Mouse (Mus musculus) lung, postnatal 0 days (tissue): Measurements from ENCODE around the gene Dab2ip. TPM values are rescaled to one million over a fixed set of nuclear protein-coding genes. Genes with fewer than 3 reads are reported as not detected.

Experiments used
- ATAC-seq: fragments of 200-750 bp; cut with Nextera tagmentation; 2 replicates; pipeline ENCODE4 v1.8.0; 2017; ENCODE audit warnings: moderate library complexity
- DNase-seq: peaks from one replicate; pipeline ENCODE4 v3.0.0-alpha.2; 2016; ENCODE audit warnings: low spot score
- H3K27ac ChIP-seq: fragments of 300-500 bp; sonication (generic); 2 replicates; pipeline ENCODE4 v1.5.1; 2014; ENCODE audit warnings: antibody characterized with exemption, mild to moderate bottlenecking, low read length, mixed read lengths
- H3K27me3 ChIP-seq: fragments of 300-500 bp; sonication (generic); replicated peaks from 2 replicates; pipeline ENCODE4 v1.6.1; 2014; ENCODE audit warnings: low read length, mixed read lengths; ENCODE audit not compliant: insufficient read depth
- H3K36me3 ChIP-seq: fragments of 300-500 bp; sonication (generic); 2 replicates; pipeline ENCODE4 v1.6.1; 2014; ENCODE audit warnings: low read length, mixed read lengths; ENCODE audit not compliant: insufficient read depth
- H3K4me1 ChIP-seq: fragments of 300-500 bp; sonication (generic); 2 replicates; pipeline ENCODE4 v1.6.1; 2014; ENCODE audit warnings: antibody characterized with exemption, low read depth, low read length, mixed read lengths; ENCODE audit not compliant: insufficient read depth
- H3K4me2 ChIP-seq: fragments of 300-500 bp; sonication (generic); replicated peaks from 2 replicates; pipeline ENCODE4 v1.6.1; 2014; ENCODE audit warnings: low read depth, mild to moderate bottlenecking, low read length, moderate library complexity, mixed read lengths
- H3K4me3 ChIP-seq: fragments of 300-500 bp; sonication (generic); 2 replicates; pipeline ENCODE4 v1.5.1; 2014; ENCODE audit warnings: low read depth, low read length
- H3K9ac ChIP-seq: fragments of 300-500 bp; sonication (generic); replicated peaks from 2 replicates; pipeline ENCODE4 v1.6.1; 2014; ENCODE audit warnings: low read depth, mild to moderate bottlenecking
- H3K9me3 ChIP-seq: fragments of 300-500 bp; sonication (generic); 2 replicates; pipeline ENCODE4 v1.6.1; 2016; ENCODE audit warnings: low read length, mixed read lengths
- CTCF ChIP-seq: IDR thresholded peaks from 2 replicates; pipeline ENCODE4 v1.5.1; 2016; ENCODE audit warnings: antibody characterized with exemption, mild to moderate bottlenecking
- EP300 ChIP-seq: IDR thresholded peaks from 2 replicates; pipeline ENCODE4 v1.6.1; 2016; ENCODE audit warnings: antibody characterized with exemption, mild to moderate bottlenecking, control low read depth
- whole genome bisulfite sequencing: fragments of 180-500 bp; shearing (Covaris S2); extraction: QIAGEN DNeasy Blood & Tissue Kit; methylation state at CpG from one replicate; pipeline ENCODE4 v1.1.7; 2014; 5-methylcytosine and 5-hydroxymethylcytosine counted together
- polyA plus RNA-seq: library from polyadenylated mRNA; unstranded; fragments of >200 nt; fragmentation: Nextera tagmentation; extraction: Ambion mirVana; gene quantifications from 2 replicates; pipeline ENCODE4 v1.2.1, GENCODE M21; 2015

The Dab2ip gene
- polyA plus RNA-seq, 1 experiment from 2014 or later: 75.8 TPM

GRCm38 (mm10) chr2:35654795-35655194 is 96.7 kb downstream of the Dab2ip start:
- WGBS: 87% methylated on average over 6 of the region's 6 CpGs
- no peaks in the 10 kb centered on the region; the same call in none of the 2 replicates for H3K4me1 ChIP-seq
- no peaks in the 10 kb centered on the region for H3K9me3 ChIP-seq
- no peak for ATAC-seq
- no peak overlapping the region for H3K27ac ChIP-seq
- no peak for TF ChIP-seq CTCF
- no peak for TF ChIP-seq EP300
- no peak overlapping the region for H3K4me2 ChIP-seq
- no peaks in the 10 kb centered on the region for H3K36me3 ChIP-seq
- H3K9ac ChIP-seq: no peak overlapping the region
- H3K27me3 ChIP-seq: no peaks in the 10 kb centered on the region
- no peak overlapping the region for H3K4me3 ChIP-seq
- DNase-seq: no peak

DNA sequence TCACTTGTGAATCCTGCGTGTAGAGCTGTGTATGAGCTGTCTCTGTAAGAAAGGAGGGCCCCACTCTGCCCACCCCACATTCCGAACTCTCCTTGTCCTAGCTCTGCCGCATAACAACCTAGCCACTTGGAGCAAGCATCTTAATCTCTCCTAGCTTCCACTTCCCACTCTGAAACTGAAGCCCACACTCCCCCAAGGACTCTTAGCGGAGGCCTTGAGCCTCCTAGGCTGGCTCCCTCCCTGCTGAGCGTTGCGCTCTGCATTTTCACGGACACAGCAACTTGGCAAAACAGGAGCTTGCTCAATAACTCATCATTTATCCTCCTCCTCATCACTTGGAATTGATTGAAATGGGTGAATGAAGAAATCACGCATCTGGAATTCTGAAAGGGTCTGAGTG is 97.9 kb downstream of the Dab2ip start:
- H3K27ac ChIP-seq: no peak overlapping the region
- ATAC-seq (peak; percentile 16; the same call in 1 of the 2 replicates), DNase-seq (no peak)
- WGBS: 49% methylated on average over 8 of the region's 8 CpGs
- no peak overlapping the region for H3K4me2 ChIP-seq
- H3K27me3 ChIP-seq: no peaks in the 10 kb centered on the region
- no peaks in the 10 kb centered on the region; the same call in none of the 2 replicates for H3K4me1 ChIP-seq
- no peaks in the 10 kb centered on the region for H3K36me3 ChIP-seq
- no peak overlapping the region for H3K4me3 ChIP-seq
- no peak overlapping the region for H3K9ac ChIP-seq
- TF ChIP-seq EP300 (no peak), CTCF (no peak)
- H3K9me3 ChIP-seq: no peaks in the 10 kb centered on the region

DNA sequence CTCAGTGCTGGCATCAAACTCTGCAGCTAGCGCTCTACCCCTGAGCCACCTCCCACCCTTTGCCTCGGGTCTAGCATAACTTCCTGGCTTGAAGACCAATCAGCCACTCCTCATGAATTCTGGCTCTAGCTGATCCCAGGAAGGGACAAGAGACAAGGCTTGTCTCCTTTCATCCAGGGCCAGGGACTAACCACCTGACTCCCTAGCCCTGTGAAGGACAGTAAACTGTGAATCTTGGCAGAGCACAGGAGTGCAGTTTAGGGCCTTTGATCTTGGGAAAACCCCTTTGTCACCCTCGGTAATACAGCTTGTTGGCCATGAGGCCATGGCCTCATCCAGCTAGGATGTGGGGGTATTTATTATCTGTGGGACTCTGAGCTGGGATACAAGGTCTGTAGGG is 100.2 kb downstream of the Dab2ip start:
- ATAC-seq: 0 out of 2 replicates have a peak, but pooled peaks have one; percentile 4
- Histone ChIP-seq H3K27ac (no peak overlapping the region), H3K9ac (no peak overlapping the region), H3K27me3 (no peaks in the 10 kb centered on the region), H3K4me1 (peaks cover 11% of the 10 kb centered on the region), H3K4me2 (no peak overlapping the region), H3K36me3 (no peaks in the 10 kb centered on the region), H3K4me3 (no peak overlapping the region), H3K9me3 (no peaks in the 10 kb centered on the region)
- TF ChIP-seq EP300 (no peak), CTCF (no peak)
- WGBS: 22% methylated on average over 3 of the region's 3 CpGs
- no peak for DNase-seq

GRCm38 (mm10) chr2:35659578-35660194 is 101.6 kb downstream of the Dab2ip start:
- H3K36me3 ChIP-seq: no peaks in the 10 kb centered on the region

GRCm38 (mm10) chr2:35660953-35661374 is 102.9 kb downstream of the Dab2ip start:
- TF ChIP-seq EP300 (no peak), CTCF (no peak)
- Histone ChIP-seq H3K9ac (peak overlapping the region; percentile 77), H3K27me3 (no peaks in the 10 kb centered on the region), H3K4me2 (peak overlapping the region; percentile 95), H3K4me1 (peaks cover 23% of the 10 kb centered on the region), H3K36me3 (no peaks in the 10 kb centered on the region), H3K4me3 (peak overlapping the region; percentile 73), H3K27ac (peak overlapping the region; percentile 85), H3K9me3 (no peaks in the 10 kb centered on the region)
- WGBS: 3% methylated on average over 7 of the region's 47 CpGs
- ATAC-seq (peak; percentile 77), DNase-seq (peak; percentile 77)

More at GRCm38 (mm10) chr2:35659578-35660194, 101.6 kb downstream of the Dab2ip start:
- DNase-seq (no peak), ATAC-seq (no peak)
- Histone ChIP-seq H3K27me3 (no peaks in the 10 kb centered on the region), H3K4me3 (no peak overlapping the region), H3K9ac (no peak overlapping the region), H3K9me3 (no peaks in the 10 kb centered on the region), H3K4me1 (peaks cover 23% of the 10 kb centered on the region), H3K27ac (no peak overlapping the region), H3K4me2 (no peak overlapping the region)
- TF ChIP-seq EP300 (no peak), CTCF (no peak)
- 60% methylated on average over 5 of the region's 5 CpGs for WGBS

- Histone ChIP-seq H3K9ac (peak overlapping the region; percentile 77), H3K9me3 (no peaks in the 10 kb centered on the region)
Observed at GRCm38 (mm10) chr2:35661454-35662000, 103.5 kb downstream of the Dab2ip start.

More at GRCm38 (mm10) chr2:35661454-35662000, 103.5 kb downstream of the Dab2ip start:
- Histone ChIP-seq H3K27me3 (no peaks in the 10 kb centered on the region), H3K36me3 (no peaks in the 10 kb centered on the region), H3K27ac (peak overlapping the region; percentile 85), H3K4me1 (peaks cover 23% of the 10 kb centered on the region), H3K4me2 (peak overlapping the region; percentile 95), H3K4me3 (peak overlapping the region; percentile 73)
- peak; percentile 73 for DNase-seq
- peak; percentile 56 for ATAC-seq
- TF ChIP-seq CTCF: no peak; the same call in none of the 2 replicates
- TF ChIP-seq EP300: no peak
- WGBS: 0% methylated on average over 35 of the region's 51 CpGs
